Mouse (Mus musculus) erythroid progenitor cell, adult 5-6 weeks (primary cell): Measurements from ENCODE around the gene Gabbr2. TPM values are rescaled to one million over a fixed set of nuclear protein-coding genes. Genes with fewer than 3 reads are reported as not detected.

Experiments used
- ATAC-seq: replicated peaks from 2 replicates; pipeline ENCODE4 v1.8.0; 2016; ENCODE audit warnings: moderate number of reproducible peaks, mild to moderate bottlenecking, moderate TSS enrichment, inconsistent platforms; ENCODE audit not compliant: poor library complexity, low FRiP score, severe bottlenecking
- total RNA-seq, 2 experiments: library from RNA; stranded (forward) in 1 of 2; stranded (reverse) in 1 of 2; fragments of 150-400 nt in 1 of 2; fragments of 186-747, 209-891 nt in 1 of 2; gene quantifications; 2 replicates each; pipeline versions ENCODE4 v1.2.3 to v1.2.4; 2015 to 2017; ENCODE audit warnings: low replicate concordance in 2 of 2

Gabbr2 gene
- total RNA-seq, 2 experiments from 2014 or later, result 0.38 TPM; not detected in 1

GRCm38 (mm10) chr4:46689397-46690022 is 302.2 kb downstream of the Gabbr2 start:
- peak; percentile 70 for ATAC-seq

- no peak for ATAC-seq
These were observed 303.4 kb downstream of the Gabbr2 start for GRCm38 (mm10) chr4:46688213-46688832.

DNA sequence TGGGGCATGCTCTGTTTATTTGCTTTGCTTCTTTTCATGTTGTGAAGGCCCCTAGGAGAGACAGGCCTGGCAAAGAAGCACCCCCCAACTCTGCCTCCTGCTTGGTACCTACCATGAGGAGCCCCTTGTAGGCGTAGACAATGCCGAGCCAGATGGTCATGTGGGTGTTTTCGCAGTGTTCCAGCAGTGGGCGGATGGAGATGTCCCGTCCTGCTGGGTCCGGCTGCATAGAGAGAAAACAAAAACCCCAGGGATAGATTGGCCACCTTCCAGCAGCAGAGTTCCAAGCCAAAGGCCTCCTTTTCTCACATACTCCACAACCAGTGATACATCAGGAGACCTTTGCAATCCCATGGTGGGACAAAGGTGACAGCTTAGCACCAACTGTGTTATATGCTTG is 307.5 kb downstream of the Gabbr2 start:
- no peak for ATAC-seq

- ATAC-seq, result no peak
These were observed 315.0 kb downstream of the Gabbr2 start for GRCm38 (mm10) chr4:46676646-46677045.

DNA sequence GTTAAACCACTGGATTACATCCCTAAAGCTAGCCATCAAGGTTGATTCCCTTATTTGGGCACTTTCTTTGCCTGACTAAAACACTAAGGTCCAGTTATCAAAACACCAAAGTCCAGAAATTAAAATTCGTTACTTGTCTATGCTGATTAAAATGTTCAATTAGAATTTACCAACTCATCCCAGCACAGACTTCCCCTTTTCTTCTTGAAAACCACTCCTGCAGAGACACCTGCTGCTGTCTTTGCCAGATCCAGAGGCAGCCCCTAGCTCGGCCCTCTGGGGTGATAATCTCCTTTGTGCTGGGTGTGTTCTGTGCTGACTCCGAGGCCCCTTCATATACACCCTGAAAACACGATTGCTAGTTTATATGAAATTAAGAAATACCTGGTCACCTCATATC is 315.7 kb downstream of the Gabbr2 start:
- ATAC-seq, result no peak

DNA sequence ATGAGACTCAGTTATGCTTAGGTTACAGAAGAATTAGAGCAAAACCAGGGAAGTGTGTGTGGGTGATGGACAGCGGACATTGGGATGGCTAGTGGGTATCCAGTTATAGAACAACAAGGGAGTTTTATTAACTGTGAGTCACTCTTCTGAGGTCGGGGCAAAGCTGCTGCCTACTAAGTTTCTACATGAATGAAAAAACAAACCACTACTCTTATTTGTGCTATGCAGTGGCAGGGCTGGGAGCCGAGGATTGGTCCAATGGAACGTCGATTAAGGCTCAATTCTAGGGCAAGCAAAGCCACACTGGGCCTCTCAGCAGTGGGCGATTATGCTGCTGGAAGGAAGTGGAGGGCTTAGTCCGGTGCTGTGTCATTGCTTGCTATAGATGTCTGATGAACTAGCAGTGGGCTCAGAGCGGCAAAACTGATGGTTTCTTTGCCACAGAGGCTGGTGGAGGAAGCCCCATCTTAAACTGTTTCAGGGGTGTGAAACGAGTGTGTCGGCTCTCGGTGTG is 316.3 kb downstream of the Gabbr2 start:
- ATAC-seq, result no peak

DNA sequence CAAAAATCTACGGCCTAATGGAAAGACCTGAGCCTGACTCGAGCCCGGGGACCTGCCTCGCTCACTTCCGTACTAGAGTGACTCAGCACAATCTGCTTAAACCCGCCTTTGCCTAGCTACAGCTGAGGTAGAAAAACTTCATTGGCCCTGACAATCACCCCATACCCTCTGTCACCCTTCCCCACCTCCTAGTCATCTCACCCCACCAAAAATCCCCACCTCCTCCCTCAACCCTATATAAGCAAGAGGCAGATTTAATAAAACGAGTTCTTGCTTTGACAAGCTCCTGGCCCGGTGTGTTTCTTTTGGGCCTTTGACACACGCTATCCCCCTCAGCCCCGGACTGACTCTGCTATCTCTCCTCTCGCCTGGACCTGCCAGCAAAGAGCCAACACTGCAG is 323.1 kb downstream of the Gabbr2 start:
- ATAC-seq, result peak; percentile 46; the same call in 1 of the 2 replicates

DNA sequence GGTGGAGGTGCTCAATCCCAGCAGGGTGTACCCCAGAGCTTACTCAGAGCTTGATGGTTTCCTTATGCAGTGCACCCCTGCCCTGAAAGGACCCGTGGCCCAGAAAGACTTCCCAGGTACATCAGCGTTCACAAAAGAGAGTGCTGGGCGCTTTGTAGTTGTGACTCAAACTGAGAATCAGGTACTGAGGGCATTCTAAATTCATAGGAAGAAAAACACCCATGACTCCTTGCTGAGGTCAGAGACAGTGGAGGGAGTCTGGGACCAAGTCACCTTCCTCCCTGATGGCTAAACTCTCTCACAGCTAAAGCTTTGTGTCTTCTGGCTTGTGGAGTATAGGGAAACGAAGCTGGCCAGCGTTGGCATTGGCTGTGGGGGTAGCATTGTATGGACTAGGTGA is 325.3 kb downstream of the Gabbr2 start:
- ATAC-seq, result no peak

GRCm38 (mm10) chr4:46665371-46665774 is 326.3 kb downstream of the Gabbr2 start:
- no peak for ATAC-seq

DNA sequence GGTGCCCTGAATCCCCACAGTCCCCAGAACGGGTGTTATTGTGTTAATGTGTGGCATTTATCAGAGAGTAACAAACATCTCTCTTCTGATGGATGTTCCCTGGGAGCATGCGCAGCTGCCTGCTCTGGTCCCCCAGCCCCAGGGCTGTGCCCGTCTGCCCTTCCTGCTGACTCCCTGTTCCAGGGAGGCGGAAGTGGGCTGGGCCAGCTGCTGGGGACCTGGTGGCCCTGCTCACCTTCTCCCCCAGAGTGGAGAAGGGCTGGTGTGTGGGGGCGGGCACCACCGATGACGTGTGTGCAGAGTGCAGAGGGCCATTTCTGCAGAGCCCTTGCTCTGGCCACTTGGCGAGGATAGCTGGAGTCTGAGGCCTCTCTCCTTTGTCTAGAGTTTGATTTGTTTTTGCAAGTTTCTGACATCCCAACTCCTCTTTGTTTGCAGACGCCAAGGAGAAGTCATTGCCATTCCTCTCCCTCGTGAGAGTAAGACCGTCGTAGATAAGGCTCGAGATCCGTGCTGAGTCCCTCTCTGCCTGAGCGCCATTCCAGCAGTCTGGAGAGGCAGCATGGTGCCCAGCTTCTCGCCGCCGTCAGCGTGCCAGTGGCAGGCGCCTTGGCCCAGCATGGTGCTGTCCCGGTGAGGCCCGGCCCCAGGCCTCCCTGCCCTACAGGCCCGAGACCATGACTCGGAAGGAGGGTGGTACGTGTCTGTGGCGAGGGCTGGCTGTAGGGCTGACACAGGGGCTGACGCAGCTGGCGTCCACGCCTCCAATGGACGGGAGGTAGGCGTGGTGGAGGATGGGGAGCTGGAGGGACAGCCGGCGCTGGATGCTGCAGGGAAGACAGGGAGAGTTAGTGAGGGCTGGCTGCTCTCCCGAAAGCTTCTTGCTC is 327.3 kb downstream of the Gabbr2 start:
- ATAC-seq, result no peak

DNA sequence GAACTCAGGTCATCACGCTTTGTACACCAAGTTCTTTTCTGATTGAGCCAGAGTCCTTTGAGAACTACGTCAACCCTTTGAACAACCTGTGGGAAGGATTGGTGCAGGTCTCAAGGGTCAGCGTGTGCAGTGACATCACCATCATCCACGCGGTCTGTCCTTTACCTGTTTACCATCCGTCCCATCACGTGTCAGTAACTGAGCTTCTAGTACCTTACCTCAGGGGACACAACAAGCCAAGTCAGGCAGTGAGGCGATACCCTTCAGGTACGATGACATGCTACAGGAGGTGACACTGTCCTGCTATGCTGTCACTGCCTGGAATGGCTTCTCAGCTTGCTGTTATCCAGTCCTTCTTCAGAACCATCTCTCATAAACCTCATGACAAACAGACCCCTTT is 330.2 kb downstream of the Gabbr2 start:
- ATAC-seq, result no peak

- no peak for ATAC-seq
These were observed 332.7 kb downstream of the Gabbr2 start for GRCm38 (mm10) chr4:46658946-46659345.

DNA sequence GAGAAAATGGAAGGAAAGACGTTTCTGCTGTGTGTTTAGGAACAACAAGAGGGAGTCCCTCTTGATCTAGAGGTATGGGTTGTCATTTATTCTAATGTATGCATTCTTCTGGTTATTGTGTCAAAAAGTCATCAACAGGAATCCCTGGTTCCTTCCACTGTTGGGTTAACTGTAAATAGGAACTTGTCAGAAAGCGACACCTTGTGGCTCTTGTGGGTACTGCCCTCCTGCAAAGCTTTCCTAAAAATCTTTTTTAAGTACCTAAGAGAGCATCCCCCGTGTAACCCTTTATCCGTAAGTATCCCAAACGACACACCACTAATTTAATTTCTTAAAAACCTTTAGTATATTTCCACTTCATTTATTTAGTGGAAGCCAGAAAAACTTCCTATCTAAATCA is 334.6 kb downstream of the Gabbr2 start:
- peak; percentile 61; the same call in 1 of the 2 replicates for ATAC-seq

DNA sequence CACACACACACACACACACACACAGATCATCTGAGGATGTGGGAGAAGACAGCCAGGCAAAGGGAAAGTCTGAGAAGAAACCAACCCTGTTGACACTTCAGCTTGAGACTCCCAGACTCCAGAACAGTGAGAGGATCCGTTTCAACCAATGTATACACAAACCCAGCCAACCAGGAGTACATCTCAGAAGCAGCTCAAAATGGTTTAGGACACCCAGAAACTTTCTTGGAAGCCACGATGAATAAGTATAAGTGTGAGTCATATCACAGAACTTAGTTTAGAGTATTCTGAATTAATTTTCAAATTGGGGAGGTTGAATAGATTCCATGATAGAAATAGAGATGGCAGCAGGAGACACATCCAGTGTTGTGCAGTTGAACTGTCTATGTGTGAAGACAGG is 335.7 kb downstream of the Gabbr2 start:
- no peak for ATAC-seq

DNA sequence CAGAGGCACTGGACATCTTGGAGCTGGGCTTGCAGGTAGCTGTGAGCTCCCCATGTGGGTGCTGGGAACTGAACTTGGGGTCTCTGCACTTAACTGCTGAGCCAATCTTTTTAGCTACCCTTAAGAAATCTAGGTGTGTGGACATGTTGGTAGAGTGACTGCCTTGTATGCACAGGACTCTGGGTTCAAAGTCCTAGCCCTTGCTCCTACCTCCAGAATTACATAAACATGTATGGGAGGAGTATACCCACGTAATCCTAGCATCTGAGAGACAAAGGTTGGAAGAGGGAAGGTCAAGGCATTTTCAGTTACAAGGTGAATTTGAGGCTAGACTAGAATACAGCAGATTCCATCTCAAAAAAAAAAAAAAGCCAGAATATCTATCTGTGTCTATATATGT is 336.4 kb downstream of the Gabbr2 start:
- ATAC-seq, result no peak

DNA sequence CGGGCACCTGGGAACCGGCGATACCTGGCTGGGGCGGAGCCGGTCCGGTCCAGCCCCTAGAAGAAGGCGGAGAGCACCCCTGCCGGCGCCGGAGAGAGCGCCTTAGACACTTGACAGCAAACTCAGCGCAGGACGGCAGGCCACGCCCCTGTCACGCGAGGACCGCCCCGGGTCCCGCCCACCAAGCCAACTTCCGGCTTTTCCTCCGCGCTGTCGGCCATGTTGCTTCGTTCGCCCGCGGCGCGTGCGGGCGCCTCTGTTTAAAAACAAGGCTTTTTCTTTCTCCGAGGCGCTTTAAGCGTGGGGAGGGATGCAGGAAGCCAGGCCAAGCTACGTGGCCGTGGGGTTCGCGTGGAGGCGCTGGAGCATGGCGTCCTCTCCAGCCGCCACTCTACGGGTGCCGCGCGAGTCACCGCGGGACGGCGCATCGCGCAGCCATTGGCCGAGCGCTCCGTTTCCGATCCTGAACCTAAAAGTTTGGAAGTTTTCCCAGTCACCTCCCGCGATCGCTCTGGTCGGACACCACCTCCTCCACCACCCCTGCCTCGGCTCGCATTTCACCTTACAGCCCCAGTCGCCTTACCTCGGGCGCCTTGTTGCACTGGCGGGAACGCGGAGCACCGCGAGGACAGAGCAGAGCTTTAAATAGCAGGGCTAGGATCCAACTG is 341.5 kb downstream of the Gabbr2 start, which contains the start of gene Tbc1d2:
TSS of gene Tbc1d2 (minus strand) at position 124 of the 668 bp plus-strand sequence.
- ATAC-seq, result peak; percentile 99

GRCm38 (mm10) chr4:46649161-46649560 is 342.5 kb downstream of the Gabbr2 start:
- no peak for ATAC-seq

GRCm38 (mm10) chr4:46643676-46644112 is 348.0 kb downstream of the Gabbr2 start:
- no peak for ATAC-seq

DNA sequence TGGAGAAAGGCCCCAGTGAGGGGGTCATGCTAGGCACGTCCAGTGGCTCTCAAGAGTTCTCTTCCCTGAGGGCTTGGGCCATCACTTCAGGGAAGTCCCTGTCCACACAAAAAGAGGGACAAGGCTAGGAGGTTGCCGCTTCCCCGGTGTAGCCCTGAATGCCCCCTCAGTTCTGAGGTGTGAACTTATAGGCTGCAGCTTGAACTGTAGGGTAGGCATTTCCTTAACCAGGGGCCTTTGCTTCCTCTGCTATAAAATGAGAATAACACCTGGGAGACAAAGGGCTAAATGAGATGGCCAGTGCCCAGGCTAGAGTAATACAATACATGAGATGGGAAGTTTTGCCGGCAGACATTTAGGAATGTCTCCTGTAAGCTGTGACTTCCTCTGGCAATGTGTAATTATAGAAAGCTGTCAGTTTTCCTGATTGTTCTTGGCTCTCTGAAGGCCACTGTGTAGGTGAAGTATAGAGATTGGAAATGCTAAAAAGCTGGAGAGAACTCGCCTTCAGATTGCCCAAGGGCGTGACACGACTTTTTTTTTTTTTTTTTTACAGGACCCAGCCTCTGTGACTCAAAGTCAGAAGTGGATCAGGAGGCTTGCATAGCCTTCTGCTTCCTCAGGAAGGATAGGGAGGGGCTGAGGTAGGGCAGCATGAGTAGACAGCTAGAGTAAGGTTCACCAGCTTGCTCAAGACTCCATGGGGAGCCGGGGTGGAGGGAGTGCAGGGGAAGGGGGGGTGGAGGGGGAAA is 348.6 kb downstream of the Gabbr2 start:
- no peak for ATAC-seq
